Mouse (Mus musculus): ENCODE results near the gene Parp6. TPM values are rescaled to one million over a fixed set of nuclear protein-coding genes. Genes with fewer than 3 reads are reported as not detected.

Gene Parp6
- polyA plus RNA-seq, 2 experiments from 2014 or later = 28.2 to 31.0 TPM

- ATAC-seq = no peak
Measured at GRCm38 (mm10) chr9:59687416-59688046, 70.4 kb downstream of the Parp6 start.

GRCm38 (mm10) chr9:59691635-59692094 lies 74.6 kb downstream of the Parp6 start:
- ATAC-seq = no peak

- no peak for ATAC-seq
Measured at GRCm38 (mm10) chr9:59692145-59692544, 75.1 kb downstream of the Parp6 start.

GRCm38 (mm10) chr9:59694571-59695450 lies 77.7 kb downstream of the Parp6 start:
- ATAC-seq = no peak

- ATAC-seq = no peak
Measured at GRCm38 (mm10) chr9:59695451-59695813, 78.3 kb downstream of the Parp6 start.

- no peak for ATAC-seq
Measured at GRCm38 (mm10) chr9:59696381-59696780, 79.3 kb downstream of the Parp6 start.

Other genes with a start within 250 kb of the Parp6 start
- 10 to 100 TPM; 17.1 to 29.8 TPM for gene Arih1, start 130.7 kb upstream of the Parp6 start, polyA plus RNA-seq (2017; shearing (Covaris generic))
- 10 to 100 TPM; 25.8 to 32.0 TPM for gene Hexa, start 77.7 kb upstream of the Parp6 start, polyA plus RNA-seq (2017; shearing (Covaris generic))
- not detected for gene Tmem202, start 77.4 kb upstream of the Parp6 start, polyA plus RNA-seq (2017; shearing (Covaris generic))
- gene Celf6, start 39.4 kb upstream of the Parp6 start, polyA plus RNA-seq (2017; shearing (Covaris generic)) = not detected
- gene Pkm, start 39.1 kb downstream of the Parp6 start, polyA plus RNA-seq (2017; shearing (Covaris generic)) = 100 to 1,000 TPM; 694 to 839 TPM
- gene Gramd2, start 62.9 kb downstream of the Parp6 start, polyA plus RNA-seq (2017; shearing (Covaris generic)) = not detected
- gene Senp8, start 133.4 kb downstream of the Parp6 start, polyA plus RNA-seq (2017; shearing (Covaris generic)) = 1 to 10 TPM; 5.0 to 5.4 TPM
- 10 to 100 TPM; 31.8 to 42.8 TPM for gene Myo9a, start 133.6 kb downstream of the Parp6 start, polyA plus RNA-seq (2017; shearing (Covaris generic))